Mouse (Mus musculus): Measurements from ENCODE around the gene Rpl7a. TPM values are rescaled to one million over a fixed set of nuclear protein-coding genes. Genes with fewer than 3 reads are reported as not detected.
A peak's percentile ranks its signal among the peaks of the same experiment; 100 is the strongest.

Rpl7a gene
- total and polyA plus RNA-seq, 3 experiments = 1,142 to 3,395 (median 3,077) TPM

- Histone ChIP-seq H3K4me3 (replicated peaks in 1 of 3; ENCODE audit: low read depth in 2 of 3, low read length in 2 of 3, poor library complexity in 1 of 3) (peak overlapping the region; percentile 48 to 69 (median 56)), H3K79me2 (replicated peaks; ENCODE audit: control insufficient read depth, extremely low read depth, insufficient read depth, poor library complexity, severe bottlenecking) (peaks cover 56% of the 10 kb centered on the region), H3K36me3 (replicated peaks in 1 of 2; ENCODE audit: control insufficient read depth in 1 of 2, insufficient read depth in 1 of 2, low read length in 1 of 2) (peaks cover 56 to 77% of the 10 kb centered on the region in 2 experiments), H3K27ac (ENCODE audit: insufficient read depth, low read depth) (no peak overlapping the region), H3K9me3 (replicated peaks; ENCODE audit: low read length) (no peaks in the 10 kb centered on the region), H3K4me2 (ENCODE audit: insufficient read depth, low read depth, poor library complexity, severe bottlenecking) (peak overlapping the region; percentile 90), H3K4me1 (ENCODE audit: control insufficient read depth in 1 of 2, insufficient read depth in 2 of 2) (peaks cover 19 to 47% of the 10 kb centered on the region in 2 experiments), H3K9ac (ENCODE audit: insufficient read depth, low read depth) (peak overlapping the region; percentile 59), H3K27me3 (replicated peaks) (no peaks in the 10 kb centered on the region)
- DNase-seq (ENCODE audit: extremely low read depth) = no peak
- in situ Hi-C loops (cut with MboI; ENCODE audit: low pct_ligation_motif_present, low pct_unique_long_range_greater_than_20kb, low sequenced_read_pairs) = no loop called here
- dilution Hi-C loops (cut with MboI; ENCODE audit: extremely low pct_ligation_motif_present, extremely low pct_unique_long_range_greater_than_20kb, low sequenced_read_pairs) = no loop called here
- TF ChIP-seq HCFC1 (IDR thresholded peaks at IDR 0.05; ENCODE audit: low read depth, low read length) (no peak), IRF4 (IDR thresholded peaks at IDR 0.05; ENCODE audit: low read depth, low read length) (no peak), ZC3H11A (IDR thresholded peaks at IDR 0.05; ENCODE audit: low read depth, low read length) (no peak)
Measured at GRCm38 (mm10) chr2:26908710-26909386, 1.7 kb upstream of the Rpl7a start.

- H3K9me3 ChIP-seq (replicated peaks; ENCODE audit: low read length) = no peaks in the 10 kb centered on the region
- peak overlapping the region; percentile 90 for H3K4me2 ChIP-seq (ENCODE audit: insufficient read depth, low read depth, poor library complexity, severe bottlenecking)
- in situ Hi-C loops (cut with MboI; ENCODE audit: low pct_ligation_motif_present, low pct_unique_long_range_greater_than_20kb, low sequenced_read_pairs) = no loop called here
- peak overlapping the region; percentile 59 for H3K9ac ChIP-seq (ENCODE audit: insufficient read depth, low read depth)
- dilution Hi-C loops (cut with MboI; ENCODE audit: extremely low pct_ligation_motif_present, extremely low pct_unique_long_range_greater_than_20kb, low sequenced_read_pairs) = no loop called here
- peaks cover 18 to 47% of the 10 kb centered on the region in 2 experiments for H3K4me1 ChIP-seq (ENCODE audit: control insufficient read depth in 1 of 2, insufficient read depth in 2 of 2)
- H3K4me3 ChIP-seq (replicated peaks in 1 of 3; ENCODE audit: low read depth in 2 of 3, low read length in 2 of 3, poor library complexity in 1 of 3) = peak overlapping the region; percentile 69 to 94 (median 71)
- H3K27ac ChIP-seq (ENCODE audit: insufficient read depth, low read depth) = no peak overlapping the region
- TF ChIP-seq CTCF (conservative IDR thresholded peaks at IDR 0.05 in 1 of 2, IDR thresholded peaks at IDR 0.05 in 1 of 2; ENCODE audit: low read depth in 2 of 2, low read length in 2 of 2) (peak; percentile 36 to 71; a peak in 2 of 4 replicates), SMC3 (IDR thresholded peaks at IDR 0.05; ENCODE audit: low read depth, low read length) (peak; percentile 28), ZNF384 (IDR thresholded peaks at IDR 0.05; ENCODE audit: low read depth, low read length) (no peak), ETS1 (conservative IDR thresholded peaks at IDR 0.05; ENCODE audit: low read depth, low read length) (no peak), CHD2 (IDR thresholded peaks at IDR 0.05; ENCODE audit: low read length) (no peak), MYC (IDR thresholded peaks at IDR 0.05; ENCODE audit: low read depth, low read length) (peak; percentile 85)
- peaks cover 62 to 77% of the 10 kb centered on the region in 2 experiments for H3K36me3 ChIP-seq (replicated peaks in 1 of 2; ENCODE audit: control insufficient read depth in 1 of 2, insufficient read depth in 1 of 2, low read length in 1 of 2)
- H3K79me2 ChIP-seq (replicated peaks; ENCODE audit: control insufficient read depth, extremely low read depth, insufficient read depth, poor library complexity, severe bottlenecking) = peaks cover 61% of the 10 kb centered on the region
- no peak for DNase-seq (ENCODE audit: extremely low read depth)
- H3K27me3 ChIP-seq (replicated peaks) = no peaks in the 10 kb centered on the region
Measured at GRCm38 (mm10) chr2:26909387-26909784, 1.2 kb upstream of the Rpl7a start.

- Histone ChIP-seq H3K27ac (ENCODE audit: insufficient read depth, low read depth) (peak overlapping the region; percentile 83), H3K27me3 (replicated peaks) (no peaks in the 10 kb centered on the region), H3K79me2 (replicated peaks; ENCODE audit: control insufficient read depth, extremely low read depth, insufficient read depth, poor library complexity, severe bottlenecking) (peaks cover 76% of the 10 kb centered on the region), H3K36me3 (replicated peaks in 1 of 2; ENCODE audit: control insufficient read depth in 1 of 2, insufficient read depth in 1 of 2, low read length in 1 of 2) (peaks cover 51 to 64% of the 10 kb centered on the region in 2 experiments), H3K9me3 (replicated peaks; ENCODE audit: low read length) (no peaks in the 10 kb centered on the region), H3K9ac (ENCODE audit: insufficient read depth, low read depth) (peak overlapping the region; percentile 98), H3K4me3 (replicated peaks in 1 of 3; ENCODE audit: low read depth in 2 of 3, low read length in 2 of 3, poor library complexity in 1 of 3) (peak overlapping the region; percentile 69 to 98 (median 97)), H3K4me2 (ENCODE audit: insufficient read depth, low read depth, poor library complexity, severe bottlenecking) (peak overlapping the region; percentile 83), H3K4me1 (ENCODE audit: control insufficient read depth in 1 of 2, insufficient read depth in 2 of 2) (peaks cover 21 to 52% of the 10 kb centered on the region in 2 experiments)
- no peak for TF ChIP-seq MAX (IDR thresholded peaks at IDR 0.05; ENCODE audit: low read length)
- 0 out of 2 replicates have a peak, but pooled peaks have one; percentile 60 for TF ChIP-seq ZMIZ1 (IDR thresholded peaks at IDR 0.05; ENCODE audit: low read depth, low read length)
- no peak for TF ChIP-seq MAZ (IDR thresholded peaks at IDR 0.05; ENCODE audit: low read depth, low read length)
- TF ChIP-seq RCOR1 (conservative IDR thresholded peaks at IDR 0.05; ENCODE audit: low read depth, low read length) = 0 out of 2 replicates have a peak, but pooled peaks have one; percentile 8
- TF ChIP-seq NRF1 (IDR thresholded peaks at IDR 0.05; ENCODE audit: low read depth, low read length) = peak; percentile 82
- in situ Hi-C loops (cut with MboI; ENCODE audit: low pct_ligation_motif_present, low pct_unique_long_range_greater_than_20kb, low sequenced_read_pairs) (no loop called here), dilution Hi-C loops (cut with MboI; ENCODE audit: extremely low pct_ligation_motif_present, extremely low pct_unique_long_range_greater_than_20kb, low sequenced_read_pairs) (no loop called here)
- DNase-seq (ENCODE audit: extremely low read depth) = no peak
Measured at GRCm38 (mm10) chr2:26910994-26911765, 616 bp downstream of the Rpl7a start.
